Mouse (Mus musculus) hindbrain, embryonic 14.5 days (tissue): ENCODE data around the gene Rasal1. TPM values are rescaled to one million over a fixed set of nuclear protein-coding genes. Genes with fewer than 3 reads are reported as not detected.

ENCODE experiments used
- ATAC-seq: fragments of 200-750 bp; cut with Nextera tagmentation; 2 replicates; pipeline ENCODE4 v1.8.0; 2017; ENCODE audit warnings: moderate number of reproducible peaks, mild to moderate bottlenecking, moderate TSS enrichment, moderate library complexity; ENCODE audit not compliant: low FRiP score
- DNase-seq: peaks from one replicate; pipeline ENCODE4 v3.0.0-alpha.2; 2015; ENCODE audit warnings: low spot score
- H3K27ac ChIP-seq: fragments of 300-500 bp; sonication (generic); 2 replicates; pipeline ENCODE4 v1.5.1; 2014; ENCODE audit warnings: mild to moderate bottlenecking, moderate library complexity
- H3K27me3 ChIP-seq: fragments of 300-500 bp; sonication (generic); 2 replicates; pipeline ENCODE4 v1.6.1; 2014; ENCODE audit warnings: mild to moderate bottlenecking, low read length, mixed read lengths; ENCODE audit not compliant: control insufficient read depth, insufficient read depth
- H3K36me3 ChIP-seq: fragments of 300-500 bp; sonication (generic); replicated peaks from 2 replicates; pipeline ENCODE4 v1.6.1; 2014; ENCODE audit not compliant: control insufficient read depth, insufficient read depth
- H3K4me1 ChIP-seq: fragments of 300-500 bp; sonication (generic); replicated peaks from 2 replicates; pipeline ENCODE4 v1.6.1; 2014; ENCODE audit warnings: antibody characterized with exemption, low read length, mixed read lengths; ENCODE audit not compliant: control insufficient read depth, insufficient read depth
- H3K4me2 ChIP-seq: fragments of 300-500 bp; sonication (generic); replicated peaks from 2 replicates; pipeline ENCODE4 v1.6.1; 2014; ENCODE audit warnings: mild to moderate bottlenecking, moderate library complexity
- H3K4me3 ChIP-seq: fragments of 300-500 bp; sonication (generic); replicated peaks from 2 replicates; pipeline ENCODE4 v1.5.1; 2014; ENCODE audit warnings: mild to moderate bottlenecking, low read length
- H3K9ac ChIP-seq: fragments of 300-500 bp; sonication (generic); 2 replicates; pipeline ENCODE4 v1.6.1; 2014
- H3K9me3 ChIP-seq: fragments of 300-500 bp; sonication (generic); 2 replicates; pipeline ENCODE4 v1.6.1; 2016; ENCODE audit warnings: low read length; ENCODE audit not compliant: control insufficient read depth
- whole genome bisulfite sequencing: fragments of 180-500 bp; shearing (Covaris S2); extraction: QIAGEN DNeasy Blood & Tissue Kit; methylation state at CpG from one replicate; pipeline ENCODE4 v1.1.7; 2014; 5-methylcytosine and 5-hydroxymethylcytosine counted together
- polyA plus RNA-seq: library from polyadenylated mRNA; unstranded; fragments of >200 nt; fragmentation: Nextera tagmentation; extraction: Ambion mirVana; gene quantifications from 2 replicates; pipeline ENCODE4 v1.2.1, GENCODE M21; 2014

Rasal1 gene
- polyA plus RNA-seq, 1 experiment from 2014 or later: 0.31 TPM

DNA sequence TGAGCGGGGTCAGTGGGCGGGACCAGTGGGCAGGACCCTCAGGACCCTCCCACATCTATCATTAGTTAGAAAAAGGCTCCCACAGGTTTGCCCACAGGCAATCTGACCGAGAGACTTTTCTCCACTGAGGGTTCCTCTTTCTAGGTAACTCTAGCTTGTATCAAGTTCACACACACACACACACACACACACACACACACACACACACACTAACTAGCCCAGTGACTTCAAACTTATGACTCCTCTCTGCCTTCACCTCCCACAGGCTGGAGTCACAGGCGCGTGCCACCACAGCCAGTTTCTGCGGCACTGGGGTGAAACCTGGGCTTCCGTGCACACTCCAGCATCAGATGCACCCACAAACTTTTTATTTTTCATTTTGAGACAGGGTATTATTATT is 20.1 kb downstream of the Rasal1 start:
- Histone ChIP-seq H3K27me3 (no peaks in the 10 kb centered on the region), H3K27ac (no peak overlapping the region), H3K9ac (no peak overlapping the region), H3K36me3 (no peaks in the 10 kb centered on the region), H3K4me1 (no peaks in the 10 kb centered on the region), H3K9me3 (no peaks in the 10 kb centered on the region), H3K4me2 (no peak overlapping the region), H3K4me3 (no peak overlapping the region)
- DNase-seq (no peak), ATAC-seq (no peak)
- WGBS: 74% methylated on average over 7 of the region's 7 CpGs

DNA sequence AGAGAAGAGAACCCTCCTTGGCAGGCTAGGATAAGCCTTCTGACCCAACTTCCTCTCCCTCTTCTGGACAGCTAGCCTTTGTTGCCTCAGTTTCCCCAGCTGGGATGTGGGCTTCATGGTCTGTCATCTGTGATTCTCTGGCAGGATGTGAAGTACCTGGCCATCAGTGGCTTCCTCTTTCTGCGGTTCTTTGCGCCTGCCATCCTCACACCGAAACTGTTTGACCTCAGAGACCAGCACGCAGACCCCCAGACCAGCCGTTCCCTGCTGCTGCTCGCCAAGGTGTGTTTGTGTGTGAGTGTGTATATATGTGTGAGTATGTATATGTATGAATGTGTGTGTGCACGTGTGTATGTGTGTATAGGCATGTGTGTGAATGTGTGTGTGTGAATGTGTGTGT is 21.5 kb downstream of the Rasal1 start:
- WGBS: 89% methylated on average over 7 of the region's 7 CpGs
- Histone ChIP-seq H3K9me3 (no peaks in the 10 kb centered on the region), H3K4me2 (no peak overlapping the region), H3K27ac (no peak overlapping the region), H3K36me3 (no peaks in the 10 kb centered on the region), H3K27me3 (no peaks in the 10 kb centered on the region), H3K9ac (no peak overlapping the region), H3K4me1 (no peaks in the 10 kb centered on the region), H3K4me3 (no peak overlapping the region)
- ATAC-seq (no peak), DNase-seq (no peak)

DNA sequence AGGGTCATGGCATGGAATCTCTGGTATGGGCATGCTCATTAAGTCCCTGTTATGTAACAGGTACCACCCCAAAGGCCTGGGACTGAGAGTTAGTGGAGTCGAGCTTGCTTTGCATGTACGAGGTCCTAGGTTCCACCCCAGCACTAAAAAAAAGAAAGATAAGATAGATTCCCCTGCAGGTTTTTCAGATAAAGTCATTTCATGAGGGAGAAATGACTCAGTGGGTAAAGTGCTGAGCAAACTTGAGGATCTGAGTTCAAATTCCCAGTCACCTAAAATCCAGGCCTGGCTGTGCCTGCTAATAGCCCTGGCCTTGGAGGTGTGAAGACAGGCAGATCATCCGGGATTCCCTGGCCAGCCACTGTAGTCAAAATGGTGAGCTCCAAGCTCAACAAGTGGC is 23.3 kb downstream of the Rasal1 start:
- Histone ChIP-seq H3K27me3 (no peaks in the 10 kb centered on the region), H3K27ac (no peak overlapping the region), H3K4me1 (no peaks in the 10 kb centered on the region), H3K9ac (no peak overlapping the region), H3K4me3 (no peak overlapping the region), H3K9me3 (no peaks in the 10 kb centered on the region), H3K4me2 (no peak overlapping the region), H3K36me3 (no peaks in the 10 kb centered on the region)
- DNase-seq (no peak), ATAC-seq (no peak)
- WGBS: 83% methylated on average over 3 of the region's 3 CpGs

DNA sequence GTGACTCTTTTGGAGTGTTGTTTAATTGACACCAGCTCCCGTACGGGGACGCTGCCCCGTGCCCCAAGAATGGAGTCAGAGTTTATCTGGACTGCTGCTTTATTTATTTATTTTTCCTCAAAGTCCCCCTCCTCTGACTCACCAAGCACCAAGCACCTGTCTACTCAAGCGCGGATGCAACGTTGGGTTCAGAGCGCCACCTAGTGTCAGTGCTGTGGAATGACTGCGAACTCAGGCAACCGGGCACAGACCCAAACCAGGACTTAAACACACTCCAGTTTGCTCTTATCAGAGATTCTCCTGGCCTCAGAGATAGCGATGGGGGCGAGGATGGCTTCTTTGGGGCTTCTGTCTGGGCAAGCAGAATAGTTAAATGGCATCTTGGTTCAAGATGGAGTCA is 25.0 kb downstream of the Rasal1 start:
- Histone ChIP-seq H3K36me3 (no peaks in the 10 kb centered on the region), H3K4me1 (no peaks in the 10 kb centered on the region), H3K4me3 (no peak overlapping the region), H3K27me3 (no peaks in the 10 kb centered on the region), H3K27ac (no peak overlapping the region), H3K9ac (no peak overlapping the region), H3K9me3 (no peaks in the 10 kb centered on the region), H3K4me2 (no peak overlapping the region)
- ATAC-seq (no peak), DNase-seq (peak; percentile 83)
- 14% methylated on average over 12 of the region's 12 CpGs for WGBS

GRCm38 (mm10) chr5:120674229-120675145 is 25.9 kb downstream of the Rasal1 start:
- WGBS: 26% methylated on average over 21 of the region's 21 CpGs
- no peaks in the 10 kb centered on the region for H3K27me3 ChIP-seq
- peak; percentile 42 for DNase-seq
- no peak overlapping the region for H3K9ac ChIP-seq
- no peak overlapping the region for H3K4me3 ChIP-seq
- H3K4me2 ChIP-seq: peak overlapping the region; percentile 13; the same call in 1 of the 2 replicates
- ATAC-seq: 0 out of 2 replicates have a peak, but pooled peaks have one; percentile 19
- peaks cover 3% of the 10 kb centered on the region; the same call in 1 of the 2 replicates for H3K4me1 ChIP-seq
- no peaks in the 10 kb centered on the region for H3K9me3 ChIP-seq
- no peaks in the 10 kb centered on the region for H3K36me3 ChIP-seq
- no peak overlapping the region for H3K27ac ChIP-seq

GRCm38 (mm10) chr5:120677516-120677915 is 28.9 kb downstream of the Rasal1 start:
- no peaks in the 10 kb centered on the region for H3K9me3 ChIP-seq
- H3K27me3 ChIP-seq: peaks cover 5% of the 10 kb centered on the region; the same call in 1 of the 2 replicates
- DNase-seq (no peak), ATAC-seq (no peak)
- H3K9ac ChIP-seq: no peak overlapping the region
- 26% methylated on average over 2 of the region's 2 CpGs for WGBS
- H3K27ac ChIP-seq: no peak overlapping the region
- no peak overlapping the region for H3K4me3 ChIP-seq
- peaks cover 15% of the 10 kb centered on the region for H3K4me1 ChIP-seq
- no peak overlapping the region for H3K4me2 ChIP-seq
- H3K36me3 ChIP-seq: peaks cover 20% of the 10 kb centered on the region

- Histone ChIP-seq H3K4me1 (peaks cover 15% of the 10 kb centered on the region), H3K27ac (peak overlapping the region; percentile 86), H3K4me3 (peak overlapping the region; percentile 23), H3K27me3 (peaks cover 23% of the 10 kb centered on the region), H3K9ac (peak overlapping the region; percentile 39), H3K36me3 (peaks cover 38% of the 10 kb centered on the region), H3K9me3 (no peaks in the 10 kb centered on the region), H3K4me2 (peak overlapping the region; percentile 45)
- under 1% methylated on average over 24 of the region's 24 CpGs for WGBS
- DNase-seq (peak; percentile 94), ATAC-seq (peak; percentile 86)
Observed at GRCm38 (mm10) chr5:120679676-120680555, 31.3 kb downstream of the Rasal1 start.

DNA sequence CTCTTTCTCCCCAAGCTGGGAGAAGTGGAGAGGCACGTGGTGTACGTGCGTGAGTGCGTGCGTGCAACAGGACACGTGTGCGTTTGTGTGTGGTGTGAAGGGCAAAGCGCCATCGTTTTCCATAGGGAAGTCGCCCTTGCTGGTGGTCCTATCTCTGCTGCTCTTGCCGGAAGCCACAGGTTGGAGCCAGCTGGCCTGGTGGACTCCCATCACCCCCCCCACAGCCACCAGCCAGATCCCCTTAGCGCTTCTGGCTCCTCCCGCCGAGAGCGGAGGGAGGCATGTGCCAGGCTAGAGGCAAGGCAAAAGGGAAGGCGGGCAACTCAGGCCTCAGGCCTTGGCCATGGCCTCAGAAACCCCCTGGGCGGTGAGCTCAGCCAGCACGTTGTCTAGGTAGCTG is 32.3 kb downstream of the Rasal1 start:
- H3K36me3 ChIP-seq: peaks cover 46% of the 10 kb centered on the region
- 81% methylated on average over 18 of the region's 18 CpGs for WGBS
- H3K27ac ChIP-seq: peak overlapping the region; percentile 80; the same call in 1 of the 2 replicates
- H3K4me2 ChIP-seq: no peak overlapping the region; the same call in 1 of the 2 replicates
- DNase-seq: no peak
- 0 out of 2 replicates have a peak overlapping the region, but pooled peaks have one; percentile 29 for H3K9ac ChIP-seq
- H3K4me3 ChIP-seq: no peak overlapping the region
- peaks cover 29% of the 10 kb centered on the region for H3K27me3 ChIP-seq
- peaks cover 15% of the 10 kb centered on the region for H3K4me1 ChIP-seq
- H3K9me3 ChIP-seq: no peaks in the 10 kb centered on the region
- no peak for ATAC-seq
